11 mouse cellular contexts compared by ENCODE assay signal in genomic region chr1:128360601-128361000, GRCm38 (mm10). TPM values are rescaled to one million over a fixed set of nuclear protein-coding genes. Genes with fewer than 3 reads are reported as not detected.
DNase-seq lines count a peak whose midpoint lies in the region; ATAC-seq lines count a peak whose summit lies in the region.
"Had no signal": no experiment of that assay in that cellular context is flagged by ENCODE, and none has a peak within 500 bp of the region (broad histone marks: within the 10 kb centered on the region; RNA-seq: fewer than 3 reads in every experiment).

No protein-coding gene starts in this region.

- H3K9ac ChIP-seq in forebrain, embryonic 15.5 days (replicated peaks): no peak overlapping the region
- no peak overlapping the region for H3K9ac ChIP-seq in forebrain, embryonic 12.5 days
- H3K9ac ChIP-seq: hindbrain, embryonic 15.5 days; limb, embryonic 15.5 days had no signal

- H3K4me1 ChIP-seq in forebrain, embryonic 15.5 days: peaks cover 31% of the 10 kb centered on the region
- H3K4me1 ChIP-seq in forebrain, embryonic 12.5 days: peaks cover 19% of the 10 kb centered on the region

- H3K9me3 ChIP-seq in forebrain, embryonic 15.5 days: no peaks in the 10 kb centered on the region
- no peaks in the 10 kb centered on the region for H3K9me3 ChIP-seq in forebrain, embryonic 12.5 days
- H3K9me3 ChIP-seq: hindbrain, embryonic 15.5 days; limb, embryonic 15.5 days had no signal

- no peak for ATAC-seq in forebrain, embryonic 15.5 days (replicated peaks)
- ATAC-seq in forebrain, embryonic 12.5 days (ENCODE audit: low FRiP score): no peak
- ATAC-seq in activated CD4-positive, CD25-positive, alpha-beta regulatory T cell, adult 4 months: no peak

- H3K36me3 ChIP-seq in forebrain, embryonic 15.5 days: peaks cover 9% of the 10 kb centered on the region; the same call in 1 of the 2 replicates
- peaks cover 26% of the 10 kb centered on the region for H3K36me3 ChIP-seq in forebrain, embryonic 12.5 days (replicated peaks)

- intact Hi-C loops in left cerebral cortex, postnatal 36 days (cut with DNase I): no loop called here

- DNase-seq in A20 (ENCODE audit: low read depth, low spot score): peak; percentile 44
- DNase-seq in cerebellum, adult 9-11 months: peak; percentile 78
- DNase-seq in left cerebral cortex, postnatal 36 days (ENCODE audit: low spot score in 2 of 2): peak; percentile 32 to 48
- DNase-seq in urinary bladder, postnatal 4 days (ENCODE audit: low spot score in 2 of 2): no peak
- DNase-seq in retina, postnatal 1 day: no peak
- DNase-seq: kidney, postnatal 14 days had no signal

- no peak overlapping the region for H3K4me3 ChIP-seq in forebrain, embryonic 15.5 days
- no peak overlapping the region for H3K4me3 ChIP-seq in forebrain, embryonic 12.5 days (replicated peaks)

- H3K4me2 ChIP-seq in forebrain, embryonic 15.5 days (replicated peaks): no peak overlapping the region
- H3K4me2 ChIP-seq in forebrain, embryonic 12.5 days: no peak overlapping the region

- 0 out of 2 replicates have a peak overlapping the region, but pooled peaks have one; percentile 0 for H3K27ac ChIP-seq in forebrain, embryonic 15.5 days (replicated peaks)
- H3K27ac ChIP-seq in forebrain, embryonic 12.5 days: no peak overlapping the region

- WGBS in forebrain, embryonic 15.5 days: 52% methylated on average over 2 of the region's 2 CpGs
- WGBS in forebrain, embryonic 12.5 days: 83% methylated on average over 2 of the region's 2 CpGs

- no peaks in the 10 kb centered on the region for H3K27me3 ChIP-seq in forebrain, embryonic 15.5 days
- H3K27me3 ChIP-seq in forebrain, embryonic 12.5 days: no peaks in the 10 kb centered on the region
- H3K27me3 ChIP-seq: hindbrain, embryonic 15.5 days; limb, embryonic 15.5 days had no signal

RNA-seq across cellular contexts. Expression of gene Mcm6, which starts 1.1 kb away (rescaled TPM):
- polyA plus RNA-seq in forebrain, embryonic 15.5 days (2015; fragmentation: Nextera tagmentation; extraction: Ambion mirVana): 110 and 114 TPM in 2 replicates
- 256 and 263 TPM in 2 replicates for polyA plus RNA-seq in forebrain, embryonic 12.5 days (2016; fragmentation: Nextera tagmentation; extraction: Ambion mirVana)
- total RNA-seq in left cerebral cortex, postnatal 36 days (2021): 1 to 10 TPM; 5.3 to 6.2 TPM
- 100 to 1,000 TPM; 124 to 149 TPM for polyA plus RNA-seq in activated CD4-positive, CD25-positive, alpha-beta regulatory T cell, adult 4 months (2017; shearing (Covaris generic))

RNA-seq across cellular contexts. Expression of gene Lct, which starts 32.5 kb away (rescaled TPM):
- 0.10 and 0.15 TPM in 2 replicates for polyA plus RNA-seq in forebrain, embryonic 15.5 days (2015; fragmentation: Nextera tagmentation; extraction: Ambion mirVana)
- polyA plus RNA-seq in forebrain, embryonic 12.5 days (2016; fragmentation: Nextera tagmentation; extraction: Ambion mirVana): 0.13 and 0.24 TPM in 2 replicates
- total RNA-seq in left cerebral cortex, postnatal 36 days (2021): 1 to 10 TPM; 1.7 to 2.7 TPM
- under 1 TPM in 1 of 2 experiments, not detected in 1; 0.19 TPM for polyA plus RNA-seq in activated CD4-positive, CD25-positive, alpha-beta regulatory T cell, adult 4 months (2017; shearing (Covaris generic))

RNA-seq across cellular contexts. Expression of gene Dars, which starts 56.6 kb away (rescaled TPM):
- polyA plus RNA-seq in forebrain, embryonic 15.5 days (2015; fragmentation: Nextera tagmentation; extraction: Ambion mirVana): 137 and 141 TPM in 2 replicates
- polyA plus RNA-seq in forebrain, embryonic 12.5 days (2016; fragmentation: Nextera tagmentation; extraction: Ambion mirVana): 164 and 165 TPM in 2 replicates
- 10 to 100 TPM; 50.2 to 50.3 TPM for total RNA-seq in left cerebral cortex, postnatal 36 days (2021)
- 100 to 1,000 TPM; 113 to 153 TPM for polyA plus RNA-seq in activated CD4-positive, CD25-positive, alpha-beta regulatory T cell, adult 4 months (2017; shearing (Covaris generic))

Comparison
In these comparisons a context has a peak if more than half of its experiments do, and no peak if none do; other contexts are left out.
1. DNase-seq: peak in A20 (single experiment), cerebellum, adult 9-11 months (single experiment) and left cerebral cortex, postnatal 36 days (2 of 2); none in urinary bladder, postnatal 4 days (0 of 2) and retina, postnatal 1 day (single experiment).